Mouse (Mus musculus) liver, adult 2 months (tissue): ENCODE measurements around the gene Akap12. TPM values are rescaled to one million over a fixed set of nuclear protein-coding genes. Genes with fewer than 3 reads are reported as not detected.

Source experiments
- DNase-seq: peaks from one replicate; pipeline ENCODE4 v3.0.0-alpha.2; 2011; ENCODE audit warnings: low read depth, low spot score; ENCODE audit errors: extremely low read depth
- H3K27ac ChIP-seq: fragments of 200-500 bp; replicated peaks from 2 replicates; pipeline ENCODE4 v1.5.1; 2012; ENCODE audit warnings: low read depth, mild to moderate bottlenecking, control low read depth, inconsistent platforms, low read length; ENCODE audit not compliant: insufficient read depth
- H3K27me3 ChIP-seq: fragments of 200-500 bp; 2 replicates; pipeline ENCODE4 v1.6.1; 2012; ENCODE audit warnings: mild to moderate bottlenecking, moderate library complexity, low read length, inconsistent platforms; ENCODE audit not compliant: control insufficient read depth, insufficient read depth
- H3K36me3 ChIP-seq: fragments of 200-500 bp; 2 replicates; pipeline ENCODE4 v1.6.1; 2012; ENCODE audit warnings: low read length, inconsistent platforms; ENCODE audit not compliant: control insufficient read depth, insufficient read depth
- H3K4me1 ChIP-seq: fragments of 200-500 bp; 2 replicates; pipeline ENCODE4 v1.6.1; 2011; ENCODE audit warnings: low read length; ENCODE audit not compliant: control insufficient read depth, insufficient read depth
- H3K4me3 ChIP-seq: fragments of 200-500 bp; 2 replicates; pipeline ENCODE4 v1.5.1; 2011; ENCODE audit warnings: low read depth, mild to moderate bottlenecking, control low read depth, low read length, moderate library complexity; ENCODE audit not compliant: insufficient read depth
- H3K79me2 ChIP-seq: fragments of 200-500 bp; 2 replicates; pipeline ENCODE4 v1.6.1; 2012; ENCODE audit warnings: inconsistent platforms, mild to moderate bottlenecking, low read length, moderate library complexity; ENCODE audit not compliant: control insufficient read depth, insufficient read depth
- H3K9ac ChIP-seq: fragments of 200-500 bp; 2 replicates; pipeline ENCODE4 v1.6.1; 2012; ENCODE audit warnings: low read depth, mild to moderate bottlenecking, control low read depth, inconsistent platforms, low read length
- CTCF ChIP-seq: fragments of 200-500 bp; IDR thresholded peaks from 2 replicates; pipeline ENCODE4 v1.5.1; 2011; ENCODE audit warnings: low read depth, low read length, control low read depth
- POLR2A ChIP-seq: fragments of 200-500 bp; IDR thresholded peaks from 2 replicates; pipeline ENCODE4 v1.6.1; 2011; ENCODE audit warnings: low read length, control low read depth; ENCODE audit not compliant: insufficient read depth; ENCODE audit errors: extremely low read depth
- WGBS: fragments of 180-500 bp; shearing (Covaris S2); methylation state at CpG from one replicate; pipeline ENCODE4 v1.1.7; 2018; 5-methylcytosine and 5-hydroxymethylcytosine counted together
- polyA plus RNA-seq: library from polyadenylated mRNA; depleted of rRNA; stranded (reverse); fragments of >200 nt; gene quantifications from 2 replicates; pipeline ENCODE4 v1.2.3, GENCODE M21; 2012
- total RNA-seq: library from RNA; depleted of rRNA; stranded (reverse); fragments of >200 nt; gene quantifications from 2 replicates; pipeline ENCODE4 v1.2.3, GENCODE M21; 2014

Akap12 gene
- total and polyA plus RNA-seq, 2 experiments, result 0.57 to 1.7 TPM

- no peak overlapping the region for H3K27ac ChIP-seq
- TF ChIP-seq CTCF (no peak), POLR2A (no peak)
- 92% methylated on average over 10 of the region's 10 CpGs for WGBS
- no peaks in the 10 kb centered on the region for H3K79me2 ChIP-seq
- H3K9ac ChIP-seq, result no peak overlapping the region
- H3K27me3 ChIP-seq, result no peaks in the 10 kb centered on the region
- no peak for DNase-seq
- no peaks in the 10 kb centered on the region for H3K4me1 ChIP-seq
- H3K4me3 ChIP-seq, result no peak overlapping the region
- no peaks in the 10 kb centered on the region for H3K36me3 ChIP-seq
These were observed 9.4 kb downstream of the Akap12 start for GRCm38 (mm10) chr10:4275572-4275971.

- Histone ChIP-seq H3K36me3 (no peaks in the 10 kb centered on the region), H3K27me3 (no peaks in the 10 kb centered on the region), H3K79me2 (no peaks in the 10 kb centered on the region), H3K4me1 (no peaks in the 10 kb centered on the region), H3K27ac (no peak overlapping the region), H3K9ac (no peak overlapping the region), H3K4me3 (no peak overlapping the region)
- WGBS, result 91% methylated on average over 13 of the region's 13 CpGs
- TF ChIP-seq CTCF, result no peak
- no peak for TF ChIP-seq POLR2A
- no peak for DNase-seq
These were observed 9.9 kb downstream of the Akap12 start for GRCm38 (mm10) chr10:4276081-4276480.

GRCm38 (mm10) chr10:4278041-4278440 is 11.9 kb downstream of the Akap12 start:
- H3K4me1 ChIP-seq, result no peaks in the 10 kb centered on the region
- H3K9ac ChIP-seq, result no peak overlapping the region
- WGBS, result 71% methylated on average over 6 of the region's 6 CpGs
- DNase-seq, result no peak
- no peaks in the 10 kb centered on the region for H3K36me3 ChIP-seq
- TF ChIP-seq POLR2A (no peak), CTCF (no peak)
- H3K27ac ChIP-seq, result no peak overlapping the region
- no peaks in the 10 kb centered on the region for H3K27me3 ChIP-seq
- no peak overlapping the region for H3K4me3 ChIP-seq
- no peaks in the 10 kb centered on the region for H3K79me2 ChIP-seq

DNA sequence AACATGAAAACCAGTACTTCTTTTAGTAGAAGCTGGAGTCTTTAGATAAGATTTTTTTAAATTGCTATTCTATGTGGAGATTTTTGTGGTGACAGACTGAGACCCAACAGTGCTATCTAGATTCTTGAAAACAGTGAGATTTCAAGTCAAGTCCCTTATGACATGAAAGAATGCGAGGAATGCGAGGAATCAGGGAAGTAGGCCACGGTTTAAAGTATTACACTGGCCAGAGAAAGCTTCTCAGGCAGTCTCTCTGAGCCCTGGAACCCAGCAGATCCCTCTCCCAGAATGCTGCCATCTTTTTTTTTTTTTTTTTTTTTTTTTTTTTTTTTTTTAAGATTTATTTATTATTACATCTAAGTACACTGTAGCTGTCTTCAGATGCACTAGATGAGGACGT is 16.2 kb downstream of the Akap12 start:
- Histone ChIP-seq H3K9ac (no peak overlapping the region), H3K4me3 (no peak overlapping the region), H3K27ac (no peak overlapping the region), H3K36me3 (no peaks in the 10 kb centered on the region), H3K27me3 (no peaks in the 10 kb centered on the region), H3K79me2 (no peaks in the 10 kb centered on the region), H3K4me1 (no peaks in the 10 kb centered on the region)
- TF ChIP-seq POLR2A (no peak), CTCF (no peak)
- peak; percentile 3 for DNase-seq
- 71% methylated on average over 4 of the region's 4 CpGs for WGBS

DNA sequence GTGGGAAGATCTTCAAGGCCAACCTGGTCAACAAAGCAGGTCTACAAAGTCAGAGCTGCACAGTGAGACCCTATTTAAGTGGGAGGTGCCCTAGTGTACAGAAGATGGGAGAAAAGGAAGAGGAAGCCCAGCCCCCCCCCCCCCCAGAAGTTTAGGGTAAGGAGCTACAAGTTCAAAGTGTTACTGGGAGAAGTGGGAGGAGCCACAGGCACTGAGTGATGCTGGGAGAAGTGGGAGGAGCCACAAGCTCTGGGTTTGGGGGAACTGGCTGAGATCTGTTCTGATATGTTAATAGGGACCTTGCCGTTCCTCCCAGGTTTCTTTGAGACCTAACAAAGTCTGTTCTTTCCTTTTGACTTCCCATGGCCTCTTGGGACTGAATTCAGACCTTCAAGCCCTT is 18.6 kb downstream of the Akap12 start:
- Histone ChIP-seq H3K27me3 (no peaks in the 10 kb centered on the region), H3K79me2 (no peaks in the 10 kb centered on the region), H3K36me3 (no peaks in the 10 kb centered on the region), H3K4me1 (no peaks in the 10 kb centered on the region), H3K9ac (no peak overlapping the region), H3K4me3 (no peak overlapping the region), H3K27ac (no peak overlapping the region)
- DNase-seq, result no peak
- TF ChIP-seq CTCF (no peak), POLR2A (no peak)
- WGBS, result 96% methylated on average over 1 of the region's 1 CpGs

DNA sequence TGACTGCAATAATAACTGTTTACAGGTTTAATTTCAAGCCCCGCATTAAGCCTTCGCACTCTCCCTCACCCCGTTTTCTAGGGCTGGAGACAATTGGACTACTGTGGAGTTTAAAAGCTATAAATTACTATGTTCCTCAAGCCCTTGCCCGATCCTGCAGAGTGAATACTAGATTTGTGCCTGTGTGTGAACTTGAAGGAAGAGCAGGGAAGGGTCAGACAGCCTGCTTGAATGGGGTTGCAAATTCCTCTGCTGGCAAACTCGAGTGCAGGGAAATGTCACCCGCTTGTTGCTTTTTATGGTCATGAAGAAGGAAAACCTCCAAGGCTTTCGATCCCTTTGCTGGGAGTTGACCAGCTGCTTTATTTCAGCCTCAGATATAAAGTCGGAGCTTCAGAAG is 19.6 kb downstream of the Akap12 start:
- Histone ChIP-seq H3K79me2 (no peaks in the 10 kb centered on the region), H3K4me3 (no peak overlapping the region), H3K27me3 (no peaks in the 10 kb centered on the region), H3K4me1 (no peaks in the 10 kb centered on the region), H3K9ac (no peak overlapping the region), H3K27ac (no peak overlapping the region), H3K36me3 (no peaks in the 10 kb centered on the region)
- TF ChIP-seq CTCF (no peak), POLR2A (no peak)
- peak; percentile 3 for DNase-seq
- WGBS, result 84% methylated on average over 8 of the region's 8 CpGs
